Mouse (Mus musculus): Measurements from ENCODE around the gene Gm6803. TPM values are rescaled to one million over a fixed set of nuclear protein-coding genes. Genes with fewer than 3 reads are reported as not detected.
"Not testable (repeated sequence)": the region's sequence is repeated elsewhere in the genome, so short reads cannot be mapped to it uniquely, and the experiment has no call there.

Gene Gm6803
- polyA plus RNA-seq (2014; fragmentation: Nextera tagmentation; extraction: Ambion mirVana) = not detected in 2 replicates

GRCm38 (mm10) chr12:88018671-88019070 is at the start of gene Gm6803:
Gene Gm6803, minus strand, starts transcription at chr12:88018771.
- not testable (repeated sequence) for DNase-seq (ENCODE audit: low spot score); H3K27me3 ChIP-seq (ENCODE audit: control insufficient read depth, insufficient read depth, low read length); ATAC-seq (ENCODE audit: insufficient number of reproducible peaks, low FRiP score, low TSS enrichment, low read depth); H3K36me3 ChIP-seq (ENCODE audit: control insufficient read depth, insufficient read depth, low read length); H3K9ac ChIP-seq (ENCODE audit: low read length); H3K9me3 ChIP-seq (ENCODE audit: control insufficient read depth, low read length); H3K27ac ChIP-seq (replicated peaks; ENCODE audit: low read depth, low read length); H3K4me1 ChIP-seq (ENCODE audit: control insufficient read depth, insufficient read depth, low read length); H3K4me2 ChIP-seq (ENCODE audit: low read depth, severe bottlenecking); H3K4me3 ChIP-seq (ENCODE audit: low read depth, low read length)
- 78% methylated on average over 2 of the region's 2 CpGs for WGBS

GRCm38 (mm10) chr12:88045226-88045625 is 26.7 kb upstream of the Gm6803 start:
- H3K4me3 ChIP-seq (ENCODE audit: low read depth, low read length); ATAC-seq (ENCODE audit: insufficient number of reproducible peaks, low FRiP score, low TSS enrichment, low read depth): not testable (repeated sequence)
- WGBS = 80% methylated on average over 1 of the region's 1 CpGs

GRCm38 (mm10) chr12:88039703-88040102 is 21.1 kb upstream of the Gm6803 start:
- ATAC-seq (ENCODE audit: insufficient number of reproducible peaks, low FRiP score, low TSS enrichment, low read depth); H3K4me3 ChIP-seq (ENCODE audit: low read depth, low read length); DNase-seq (ENCODE audit: low spot score); H3K9me3 ChIP-seq (ENCODE audit: control insufficient read depth, low read length); H3K4me2 ChIP-seq (ENCODE audit: low read depth, severe bottlenecking); H3K36me3 ChIP-seq (ENCODE audit: control insufficient read depth, insufficient read depth, low read length); H3K27me3 ChIP-seq (ENCODE audit: control insufficient read depth, insufficient read depth, low read length); H3K27ac ChIP-seq (replicated peaks; ENCODE audit: low read depth, low read length); H3K4me1 ChIP-seq (ENCODE audit: control insufficient read depth, insufficient read depth, low read length); H3K9ac ChIP-seq (ENCODE audit: low read length): not testable (repeated sequence)
- 95% methylated on average over 1 of the region's 1 CpGs for WGBS

More at GRCm38 (mm10) chr12:88045226-88045625, 26.7 kb upstream of the Gm6803 start:
- H3K9me3 ChIP-seq (ENCODE audit: control insufficient read depth, low read length); H3K9ac ChIP-seq (ENCODE audit: low read length); H3K4me2 ChIP-seq (ENCODE audit: low read depth, severe bottlenecking); DNase-seq (ENCODE audit: low spot score); H3K4me1 ChIP-seq (ENCODE audit: control insufficient read depth, insufficient read depth, low read length); H3K27me3 ChIP-seq (ENCODE audit: control insufficient read depth, insufficient read depth, low read length); H3K27ac ChIP-seq (replicated peaks; ENCODE audit: low read depth, low read length); H3K36me3 ChIP-seq (ENCODE audit: control insufficient read depth, insufficient read depth, low read length): not testable (repeated sequence)

- DNase-seq (ENCODE audit: low spot score); H3K27me3 ChIP-seq (ENCODE audit: control insufficient read depth, insufficient read depth, low read length); ATAC-seq (ENCODE audit: insufficient number of reproducible peaks, low FRiP score, low TSS enrichment, low read depth); H3K27ac ChIP-seq (replicated peaks; ENCODE audit: low read depth, low read length); H3K36me3 ChIP-seq (ENCODE audit: control insufficient read depth, insufficient read depth, low read length); H3K9ac ChIP-seq (ENCODE audit: low read length); H3K4me2 ChIP-seq (ENCODE audit: low read depth, severe bottlenecking); H3K4me3 ChIP-seq (ENCODE audit: low read depth, low read length); H3K4me1 ChIP-seq (ENCODE audit: control insufficient read depth, insufficient read depth, low read length); H3K9me3 ChIP-seq (ENCODE audit: control insufficient read depth, low read length): not testable (repeated sequence)
These were observed 20.5 kb upstream of the Gm6803 start for GRCm38 (mm10) chr12:88039062-88039461.

GRCm38 (mm10) chr12:88032250-88032649 is 13.7 kb upstream of the Gm6803 start:
- not testable (repeated sequence) for DNase-seq (ENCODE audit: low spot score); H3K9me3 ChIP-seq (ENCODE audit: control insufficient read depth, low read length); H3K9ac ChIP-seq (ENCODE audit: low read length); H3K27ac ChIP-seq (replicated peaks; ENCODE audit: low read depth, low read length); H3K4me1 ChIP-seq (ENCODE audit: control insufficient read depth, insufficient read depth, low read length); H3K27me3 ChIP-seq (ENCODE audit: control insufficient read depth, insufficient read depth, low read length); H3K36me3 ChIP-seq (ENCODE audit: control insufficient read depth, insufficient read depth, low read length); H3K4me2 ChIP-seq (ENCODE audit: low read depth, severe bottlenecking); ATAC-seq (ENCODE audit: insufficient number of reproducible peaks, low FRiP score, low TSS enrichment, low read depth); H3K4me3 ChIP-seq (ENCODE audit: low read depth, low read length)
- WGBS = 90% methylated on average over 5 of the region's 5 CpGs

- not testable (repeated sequence) for H3K36me3 ChIP-seq (ENCODE audit: control insufficient read depth, insufficient read depth, low read length); ATAC-seq (ENCODE audit: insufficient number of reproducible peaks, low FRiP score, low TSS enrichment, low read depth); H3K27me3 ChIP-seq (ENCODE audit: control insufficient read depth, insufficient read depth, low read length); H3K9ac ChIP-seq (ENCODE audit: low read length); H3K9me3 ChIP-seq (ENCODE audit: control insufficient read depth, low read length); DNase-seq (ENCODE audit: low spot score); H3K4me3 ChIP-seq (ENCODE audit: low read depth, low read length); H3K27ac ChIP-seq (replicated peaks; ENCODE audit: low read depth, low read length); H3K4me1 ChIP-seq (ENCODE audit: control insufficient read depth, insufficient read depth, low read length); H3K4me2 ChIP-seq (ENCODE audit: low read depth, severe bottlenecking)
- WGBS = 89% methylated on average over 1 of the region's 1 CpGs
These were observed 8.1 kb upstream of the Gm6803 start, which contains the start of gene Gm2056 for GRCm38 (mm10) chr12:88026704-88027103. Gene Gm2056, plus strand, starts transcription at chr12:88027004.

- H3K9ac ChIP-seq (ENCODE audit: low read length); H3K36me3 ChIP-seq (ENCODE audit: control insufficient read depth, insufficient read depth, low read length); H3K4me3 ChIP-seq (ENCODE audit: low read depth, low read length); H3K9me3 ChIP-seq (ENCODE audit: control insufficient read depth, low read length); H3K27ac ChIP-seq (replicated peaks; ENCODE audit: low read depth, low read length); H3K27me3 ChIP-seq (ENCODE audit: control insufficient read depth, insufficient read depth, low read length); DNase-seq (ENCODE audit: low spot score); ATAC-seq (ENCODE audit: insufficient number of reproducible peaks, low FRiP score, low TSS enrichment, low read depth); H3K4me1 ChIP-seq (ENCODE audit: control insufficient read depth, insufficient read depth, low read length); H3K4me2 ChIP-seq (ENCODE audit: low read depth, severe bottlenecking): not testable (repeated sequence)
- no CpG with 5 or more reads among the region's 1 CpGs for WGBS
These were observed 7.0 kb downstream of the Gm6803 start, which contains the start of gene Gm2075 for GRCm38 (mm10) chr12:88011548-88011947. Gene Gm2075, plus strand, starts transcription at chr12:88011848.

GRCm38 (mm10) chr12:88004118-88004517 is 14.5 kb downstream of the Gm6803 start:
- not testable (repeated sequence) for H3K4me2 ChIP-seq (ENCODE audit: low read depth, severe bottlenecking); H3K4me3 ChIP-seq (ENCODE audit: low read depth, low read length); H3K9ac ChIP-seq (ENCODE audit: low read length); H3K4me1 ChIP-seq (ENCODE audit: control insufficient read depth, insufficient read depth, low read length); H3K27ac ChIP-seq (replicated peaks; ENCODE audit: low read depth, low read length); H3K27me3 ChIP-seq (ENCODE audit: control insufficient read depth, insufficient read depth, low read length); ATAC-seq (ENCODE audit: insufficient number of reproducible peaks, low FRiP score, low TSS enrichment, low read depth); DNase-seq (ENCODE audit: low spot score); H3K9me3 ChIP-seq (ENCODE audit: control insufficient read depth, low read length); H3K36me3 ChIP-seq (ENCODE audit: control insufficient read depth, insufficient read depth, low read length)
- 66% methylated on average over 3 of the region's 3 CpGs for WGBS

- not testable (repeated sequence) for H3K9ac ChIP-seq (ENCODE audit: low read length); H3K9me3 ChIP-seq (ENCODE audit: control insufficient read depth, low read length); H3K4me3 ChIP-seq (ENCODE audit: low read depth, low read length); DNase-seq (ENCODE audit: low spot score); H3K27ac ChIP-seq (replicated peaks; ENCODE audit: low read depth, low read length); H3K4me2 ChIP-seq (ENCODE audit: low read depth, severe bottlenecking); H3K27me3 ChIP-seq (ENCODE audit: control insufficient read depth, insufficient read depth, low read length); ATAC-seq (ENCODE audit: insufficient number of reproducible peaks, low FRiP score, low TSS enrichment, low read depth); H3K36me3 ChIP-seq (ENCODE audit: control insufficient read depth, insufficient read depth, low read length); H3K4me1 ChIP-seq (ENCODE audit: control insufficient read depth, insufficient read depth, low read length)
These were observed 34.6 kb downstream of the Gm6803 start for GRCm38 (mm10) chr12:87984000-87984399.

Measured in limb, embryonic 11.5 days (tissue).